Mouse (Mus musculus) CH12.LX (cell line): ENCODE measurements at regions not wholly inside any gene's neighbourhood (a gene's known extent, or its start where the extent isn't known, plus 50 kb on each side); places are given as distances from the start of the nearest gene placed in this dataset.

Experiments used
- DNase-seq: peaks from one replicate; pipeline ENCODE4 v3.0.0-alpha.2; 2013; ENCODE audit errors: extremely low read depth
- H3K27ac ChIP-seq: 2 replicates; pipeline ENCODE4 v1.5.1; 2012; ENCODE audit warnings: low read depth, mild to moderate bottlenecking, control low read depth, moderate library complexity; ENCODE audit not compliant: insufficient read depth
- H3K27me3 ChIP-seq: replicated peaks from 2 replicates; pipeline ENCODE3; 2012; ENCODE audit warnings: inconsistent platforms
- H3K36me3 ChIP-seq, 2 experiments: replicated peaks in 1 of 2; 2 replicates each; pipeline versions ENCODE3 to v1.6.1; 2012; ENCODE audit warnings: inconsistent platforms in 1 of 2, low read length in 1 of 2, mild to moderate bottlenecking in 1 of 2, mixed read lengths in 1 of 2, moderate library complexity in 1 of 2; ENCODE audit not compliant: control insufficient read depth in 1 of 2, insufficient read depth in 1 of 2
- H3K4me1 ChIP-seq, 2 experiments: 2 replicates each; pipeline ENCODE4 v1.6.1; 2012; ENCODE audit warnings: inconsistent platforms in 1 of 2, moderate library complexity in 1 of 2; ENCODE audit not compliant: insufficient read depth in 2 of 2, control insufficient read depth in 1 of 2
- H3K4me2 ChIP-seq: 2 replicates; pipeline ENCODE4 v1.6.1; 2012; ENCODE audit warnings: low read depth, mild to moderate bottlenecking, control low read depth; ENCODE audit not compliant: poor library complexity, insufficient read depth, severe bottlenecking
- H3K4me3 ChIP-seq, 3 experiments: fragments of 150-350 bp in 1 of 3; sonication (generic) in 1 of 3; replicated peaks in 1 of 3; 2 replicates each; pipeline versions ENCODE3 to v1.5.1; 2011 to 2012; ENCODE audit warnings: low read depth in 2 of 3, low read length in 2 of 3, mild to moderate bottlenecking in 2 of 3, moderate library complexity in 2 of 3, control low read depth in 1 of 3, improper control_type of control experiment in 1 of 3, inconsistent platforms in 1 of 3, mixed read lengths in 1 of 3; ENCODE audit not compliant: poor library complexity in 1 of 3
- H3K79me2 ChIP-seq: replicated peaks from 2 replicates; pipeline ENCODE4 v1.6.1; 2012; ENCODE audit warnings: mild to moderate bottlenecking, moderate library complexity; ENCODE audit not compliant: control insufficient read depth, poor library complexity, insufficient read depth, severe bottlenecking; ENCODE audit errors: extremely low read depth
- H3K9ac ChIP-seq: 2 replicates; pipeline ENCODE4 v1.6.1; 2012; ENCODE audit warnings: low read depth, mild to moderate bottlenecking, control low read depth, moderate library complexity; ENCODE audit not compliant: insufficient read depth
- H3K9me3 ChIP-seq: replicated peaks from 2 replicates; pipeline ENCODE3; 2012; ENCODE audit warnings: low read length, inconsistent platforms, mixed read lengths
- CHD2 ChIP-seq: IDR thresholded peaks from 2 replicates; pipeline ENCODE4 v1.6.1; 2011; ENCODE audit warnings: low read length, improper control_type of control experiment
- CTCF ChIP-seq, 2 experiments: IDR thresholded peaks in 1 of 2; conservative IDR thresholded peaks in 1 of 2; 2 replicates each; pipeline ENCODE4 v1.5.1; 2011 to 2012; ENCODE audit warnings: low read depth in 2 of 2, low read length in 2 of 2, improper control_type of control experiment in 1 of 2, inconsistent platforms in 1 of 2, mild to moderate bottlenecking in 1 of 2, moderate library complexity in 1 of 2
- E2F4 ChIP-seq: IDR thresholded peaks from 2 replicates; pipeline ENCODE4 v1.6.1; 2011; ENCODE audit warnings: low read depth, low read length, improper control_type of control experiment; ENCODE audit not compliant: insufficient replicate concordance
- EP300 ChIP-seq: IDR thresholded peaks from 2 replicates; pipeline ENCODE4 v1.6.1; 2011; ENCODE audit warnings: low read length, improper control_type of control experiment
- ETS1 ChIP-seq: conservative IDR thresholded peaks from 2 replicates; pipeline ENCODE4 v1.6.1; 2012; ENCODE audit warnings: low read depth, mild to moderate bottlenecking, inconsistent platforms, low read length, improper control_type of control experiment, moderate library complexity
- MAFK ChIP-seq: IDR thresholded peaks from 2 replicates; pipeline ENCODE4 v1.6.1; 2011; ENCODE audit warnings: low read length, improper control_type of control experiment; ENCODE audit not compliant: insufficient replicate concordance
- MAX ChIP-seq: IDR thresholded peaks from 2 replicates; pipeline ENCODE4 v1.6.1; 2011; ENCODE audit warnings: low read length, improper control_type of control experiment
- MEF2A ChIP-seq: IDR thresholded peaks from 2 replicates; pipeline ENCODE4 v1.6.1; 2014; ENCODE audit warnings: low read depth, mild to moderate bottlenecking, inconsistent platforms, low read length, improper control_type of control experiment, borderline replicate concordance
- MXI1 ChIP-seq: IDR thresholded peaks from 2 replicates; pipeline ENCODE4 v1.6.1; 2011; ENCODE audit warnings: mild to moderate bottlenecking, low read depth, low read length, improper control_type of control experiment
- PAX5 ChIP-seq: IDR thresholded peaks from 2 replicates; pipeline ENCODE4 v1.6.1; 2012; ENCODE audit warnings: low read length, inconsistent platforms, mixed read lengths
- POLR2AphosphoS2 ChIP-seq: IDR thresholded peaks from 2 replicates; pipeline ENCODE4 v1.6.1; 2011; ENCODE audit warnings: low read depth, low read length, improper control_type of control experiment
- RAD21 ChIP-seq: IDR thresholded peaks from 2 replicates; pipeline ENCODE4 v1.6.1; 2011; ENCODE audit warnings: low read depth, mild to moderate bottlenecking, low read length, improper control_type of control experiment, moderate library complexity
- RCOR1 ChIP-seq: conservative IDR thresholded peaks from 2 replicates; pipeline ENCODE4 v1.6.1; 2012; ENCODE audit warnings: low read depth, mild to moderate bottlenecking, inconsistent platforms, low read length, improper control_type of control experiment
- TBP ChIP-seq: conservative IDR thresholded peaks from 2 replicates; pipeline ENCODE4 v1.6.1; 2011; ENCODE audit warnings: low read depth, low read length, improper control_type of control experiment
- UBTF ChIP-seq: IDR thresholded peaks from 2 replicates; pipeline ENCODE4 v1.6.1; 2012; ENCODE audit warnings: low read depth, mild to moderate bottlenecking, inconsistent platforms, low read length, improper control_type of control experiment, moderate library complexity
- USF2 ChIP-seq: conservative IDR thresholded peaks from 2 replicates; pipeline ENCODE4 v1.6.1; 2011; ENCODE audit warnings: low read depth, low read length, improper control_type of control experiment
- ZKSCAN1 ChIP-seq: IDR thresholded peaks from 2 replicates; pipeline ENCODE4 v1.6.1; 2012; ENCODE audit warnings: low read depth, inconsistent platforms, low read length, improper control_type of control experiment, borderline replicate concordance
- ZNF384 ChIP-seq: IDR thresholded peaks from 2 replicates; pipeline ENCODE4 v1.6.1; 2012; ENCODE audit warnings: low read depth, low read length, improper control_type of control experiment, inconsistent platforms
- dilution Hi-C: fragments of 300-500 bp; cut with MboI; formaldehyde crosslinking; loops from 2 replicates; pipeline ENCODE4 v1.14.3; 2020; ENCODE audit warnings: low sequenced_read_pairs; ENCODE audit not compliant: extremely low pct_unique_long_range_greater_than_20kb, extremely low pct_ligation_motif_present
- in situ Hi-C: fragments of 300-500 bp; cut with MboI; formaldehyde crosslinking; loops from 3 replicates; pipeline ENCODE4 v1.14.3; 2019; ENCODE audit warnings: low sequenced_read_pairs, low pct_ligation_motif_present, low pct_unique_long_range_greater_than_20kb, mixed read lengths

DNA sequence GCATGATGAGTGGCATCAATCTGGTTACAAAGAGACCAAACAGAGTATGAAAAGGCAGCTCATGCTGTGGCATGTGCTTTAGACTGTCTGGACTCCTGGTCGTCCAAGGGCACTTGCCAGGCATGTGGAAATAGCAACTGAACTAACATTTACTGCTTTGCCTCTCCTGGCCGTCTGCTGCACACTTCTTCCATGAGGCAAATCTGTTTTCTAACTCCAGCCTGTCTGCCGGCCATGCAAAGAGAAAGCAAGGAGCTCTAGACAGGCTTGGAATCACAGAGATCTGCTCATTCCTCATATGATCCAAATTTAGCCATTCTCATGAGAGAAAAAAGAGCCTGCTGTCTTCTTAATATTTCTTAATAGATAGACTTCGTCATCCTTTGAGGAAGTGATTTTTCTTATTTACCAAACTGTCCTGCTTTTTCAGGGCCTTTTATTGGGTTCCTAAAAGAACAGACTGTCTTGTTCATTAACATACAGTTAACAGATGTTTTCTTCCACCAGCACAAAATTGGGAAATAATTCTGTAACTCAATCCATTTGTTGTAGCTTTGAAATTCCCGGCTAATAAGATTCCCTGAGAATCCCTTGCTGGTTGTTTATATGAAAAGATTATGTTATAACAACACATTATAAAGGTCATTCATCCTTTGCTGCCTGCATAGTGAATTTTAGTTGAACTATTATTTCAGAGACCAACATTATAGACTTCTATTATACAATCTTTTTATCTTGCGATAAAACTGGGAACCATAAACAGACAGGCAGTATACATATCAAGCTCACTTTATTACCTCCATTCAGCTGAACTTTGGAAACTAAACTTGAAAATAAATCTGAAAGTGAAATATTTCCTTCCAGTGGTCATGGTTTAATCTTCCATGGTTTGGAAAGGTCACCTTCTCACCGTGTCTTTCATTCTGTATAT, 389.2 kb upstream of the Sphkap start:
- in situ Hi-C loops = no loop called here
- Histone ChIP-seq H3K27ac (no peak overlapping the region), H3K4me3 (no peak overlapping the region), H3K36me3 (no peaks in the 10 kb centered on the region), H3K27me3 (no peaks in the 10 kb centered on the region), H3K4me1 (no peaks in the 10 kb centered on the region), H3K79me2 (no peaks in the 10 kb centered on the region), H3K9me3 (no peaks in the 10 kb centered on the region), H3K4me2 (no peak overlapping the region), H3K9ac (no peak overlapping the region)
- dilution Hi-C loops = no loop called here
- DNase-seq = no peak
- TF ChIP-seq MAFK (no peak), CHD2 (no peak), USF2 (no peak), PAX5 (no peak), RCOR1 (no peak), MAX (no peak), ETS1 (no peak), MXI1 (no peak), E2F4 (no peak), ZNF384 (no peak), RAD21 (no peak), TBP (no peak), EP300 (no peak)

DNA sequence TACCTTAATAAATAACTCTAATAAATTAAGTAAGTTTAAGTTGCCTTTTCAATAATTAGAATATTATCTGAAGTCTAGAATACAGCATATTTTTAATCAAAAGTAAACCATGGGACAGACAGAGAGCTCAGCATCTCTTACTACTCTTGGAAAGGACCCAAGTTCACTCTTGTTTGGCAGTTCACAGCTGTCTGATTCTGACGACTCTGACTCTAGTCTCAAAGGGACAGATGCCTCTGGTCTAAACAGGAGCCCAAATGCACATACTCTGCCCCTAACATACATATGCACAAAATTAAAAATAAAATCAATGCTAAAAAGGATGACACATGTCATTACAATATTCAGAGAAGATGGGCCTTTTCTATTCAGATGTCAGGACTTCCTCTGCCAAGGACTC, 369.2 kb upstream of the Sphkap start:
- in situ Hi-C loops = no loop called here
- H3K4me2 ChIP-seq = no peak overlapping the region
- no peaks in the 10 kb centered on the region for H3K79me2 ChIP-seq
- H3K9ac ChIP-seq = no peak overlapping the region
- dilution Hi-C loops = no loop called here
- H3K9me3 ChIP-seq = no peaks in the 10 kb centered on the region
- no peak overlapping the region for H3K4me3 ChIP-seq
- TF ChIP-seq UBTF = no peak
- no peak for TF ChIP-seq CTCF (conservative IDR thresholded peaks at IDR 0.05 in 1 of 2, IDR thresholded peaks at IDR 0.05 in 1 of 2; ENCODE audit: low read depth in 2 of 2, low read length in 2 of 2)
- TF ChIP-seq ZKSCAN1 = no peak
- no peak for TF ChIP-seq TBP
- no peak for TF ChIP-seq MEF2A
- no peak for TF ChIP-seq CHD2
- TF ChIP-seq POLR2AphosphoS2 = no peak
- TF ChIP-seq EP300 = no peak
- DNase-seq = no peak
- no peak overlapping the region for H3K27ac ChIP-seq
- no peaks in the 10 kb centered on the region for H3K36me3 ChIP-seq
- no peaks in the 10 kb centered on the region for H3K27me3 ChIP-seq
- no peaks in the 10 kb centered on the region for H3K4me1 ChIP-seq
